Comparison of ENCODE assay signal across 8 mouse cellular contexts in the genomic region with DNA sequence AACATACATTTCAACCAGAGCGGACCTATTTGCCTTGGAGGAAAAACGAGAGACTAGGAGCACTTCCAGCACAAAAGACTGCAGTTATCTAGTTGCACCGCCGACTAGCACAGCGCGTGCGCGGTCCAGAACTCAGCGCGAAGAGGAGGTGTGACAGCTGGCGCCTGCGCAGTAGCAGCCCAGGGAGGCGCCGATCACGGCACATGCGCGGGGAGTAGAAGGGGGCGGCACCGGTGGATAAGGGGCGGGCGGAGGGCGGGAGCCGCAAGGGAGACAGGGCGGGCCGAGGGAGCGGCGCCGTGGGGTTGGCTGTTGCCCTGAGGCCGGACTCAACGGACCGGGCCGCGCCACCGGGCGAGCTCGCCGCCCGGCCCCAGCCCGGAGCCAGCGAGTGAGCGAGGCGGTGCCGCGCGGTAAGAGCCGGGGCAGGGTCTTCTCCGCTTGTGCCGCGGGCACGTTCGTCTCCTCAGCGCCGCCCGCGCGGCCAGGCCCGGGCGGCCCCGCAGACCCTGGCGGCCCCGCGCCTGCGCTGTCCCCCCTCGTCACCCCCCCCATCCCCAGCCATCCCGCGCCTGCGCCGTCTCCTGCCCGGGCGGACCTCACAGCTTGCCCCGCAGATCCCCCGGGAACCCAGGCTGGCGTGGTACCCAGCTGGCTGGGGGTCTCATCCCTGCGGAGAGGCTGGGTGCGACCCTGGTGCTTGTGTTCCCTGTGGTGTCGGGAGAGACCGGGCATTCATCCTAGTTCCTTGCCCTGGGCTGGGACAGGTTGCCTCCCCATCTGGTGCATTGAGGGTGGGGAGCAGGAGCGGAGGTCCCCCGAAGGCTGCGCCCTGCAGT. TPM values are rescaled to one million over a fixed set of nuclear protein-coding genes. Genes with fewer than 3 reads are reported as not detected.
DNase-seq lines count a peak whose midpoint lies in the region; ATAC-seq and TF ChIP-seq lines count a peak whose summit lies in the region.

A gene (plus strand): TSS at position 267 of the 839 bp plus-strand sequence.

- peak within 1 kb of the TSS; percentile 99 for H3K27ac ChIP-seq in gastrocnemius, adult 2 months
- H3K27ac ChIP-seq in hindbrain, postnatal 0 days: peak within 1 kb of the TSS; percentile 99
- H3K27ac ChIP-seq in left cerebral cortex, adult 2 months: peak within 1 kb of the TSS; percentile 98

- H3K4me1 ChIP-seq in hindbrain, postnatal 0 days (ENCODE audit: insufficient read depth, low read length): no peaks in the 10 kb centered on the region

- peak; percentile 99 for ATAC-seq in hindbrain, postnatal 0 days
- ATAC-seq in megakaryocyte, adult 5-6 weeks (ENCODE audit: poor library complexity, severe bottlenecking): peak; percentile 99

- 1% methylated on average over 63 of the region's 80 CpGs for WGBS in hindbrain, postnatal 0 days

- peak within 1 kb of the TSS; percentile 97 for H3K4me3 ChIP-seq in gastrocnemius, adult 2 months
- peak within 1 kb of the TSS; percentile 84 for H3K4me3 ChIP-seq in hindbrain, postnatal 0 days (ENCODE audit: low read length)
- peak within 1 kb of the TSS; percentile 84 for H3K4me3 ChIP-seq in left cerebral cortex, adult 2 months

- H3K36me3 ChIP-seq in hindbrain, postnatal 0 days (ENCODE audit: insufficient read depth, low read length): no peaks in the 10 kb centered on the region

- peak within 1 kb of the TSS; percentile 78 for H3K4me2 ChIP-seq in hindbrain, postnatal 0 days (ENCODE audit: low read depth, low read length)

- H3K9ac ChIP-seq in hindbrain, postnatal 0 days (replicated peaks; ENCODE audit: low read length): peak within 1 kb of the TSS; percentile 90

- no peak for TF ChIP-seq CTCF in gastrocnemius, adult 2 months (IDR thresholded peaks at IDR 0.05)
- 0 out of 2 replicates have a peak, but pooled peaks have one; percentile 6 for TF ChIP-seq CTCF in hindbrain, postnatal 0 days (IDR thresholded peaks at IDR 0.05; ENCODE audit: low read depth)
- no peak; the same call in 1 of the 2 replicates for TF ChIP-seq CTCF in left cerebral cortex, adult 2 months (IDR thresholded peaks at IDR 0.05)

- peak; percentile 88 for DNase-seq in WW6 (ENCODE audit: low read depth, low spot score)
- DNase-seq in cerebellum, postnatal 4 days (ENCODE audit: low spot score in 2 of 2): peak; percentile 91 to 95
- DNase-seq in gastrocnemius, adult 2 months: peak; percentile 99
- DNase-seq in hindbrain, postnatal 0 days (ENCODE audit: low spot score): peak; percentile 97
- peak; percentile 95 for DNase-seq in left cerebral cortex, adult 2 months (ENCODE audit: extremely low spot score in 1 of 2, low spot score in 2 of 2)
- DNase-seq in right cerebral cortex, adult 2 months (ENCODE audit: low spot score in 2 of 2): peak; percentile 93 to 94
- peak; percentile 97 for DNase-seq in urinary bladder, postnatal 14 days (ENCODE audit: low spot score)

- no peaks in the 10 kb centered on the region for H3K9me3 ChIP-seq in hindbrain, postnatal 0 days (ENCODE audit: low read length)

- intact Hi-C loops in gastrocnemius, adult 2 months (cut with DNase I): no loop called here
- intact Hi-C loops in left cerebral cortex, adult 2 months (cut with DNase I): no loop called here

- H3K27me3 ChIP-seq in hindbrain, postnatal 0 days (ENCODE audit: insufficient read depth, low read length): no peaks in the 10 kb centered on the region

RNA-seq across cellular contexts. Expression of the gene that starts here (rescaled TPM):
- total RNA-seq in gastrocnemius, adult 2 months (2021): 10 to 100 TPM; 43.1 to 44.8 TPM
- total RNA-seq in hindbrain, postnatal 0 days (2014; rRNA removed): 36.3 and 42.2 TPM in 2 replicates
- polyA plus RNA-seq in hindbrain, postnatal 0 days (2015; fragmentation: Nextera tagmentation; extraction: Ambion mirVana): 22.3 and 23.4 TPM in 2 replicates
- total RNA-seq in left cerebral cortex, adult 2 months (2021): 10 to 100 TPM; 42.9 to 46.4 TPM
- total RNA-seq in megakaryocyte, adult 5-6 weeks (2015): 22.4 and 29.4 TPM in 2 replicates
- 26.1 and 29.3 TPM in 2 replicates for total RNA-seq in megakaryocyte, adult 5-6 weeks (2017)

Comparison
In these comparisons a context has a peak if more than half of its experiments do, and no peak if none do; other contexts are left out.
1. Peak in every context shown above with its lines: DNase-seq, ATAC-seq, H3K4me3 ChIP-seq and H3K27ac ChIP-seq.